Mouse (Mus musculus) mature B cell (primary cell): ENCODE data around the gene Il17c.

ENCODE experiments used
- in situ Hi-C: fragments of 300-500 bp; cut with MboI; formaldehyde crosslinking; loops from 2 replicates; pipeline ENCODE4 v1.14.3; 2019

Il17c gene

GRCm38 (mm10) chr8:122430646-122431045, 8.8 kb downstream of the Il17c start:
- in situ Hi-C loops, result no loop called here

- in situ Hi-C loops, result no loop called here
These were observed 10.0 kb downstream of the Il17c start for GRCm38 (mm10) chr8:122431694-122432442.

- in situ Hi-C loops, result no loop called here
These were observed 10.8 kb downstream of the Il17c start, which contains the start of gene Cyba for GRCm38 (mm10) chr8:122432443-122433268. TSS of gene Cyba (minus strand) at chr8:122432930.

- in situ Hi-C loops, result no loop called here
These were observed 11.6 kb downstream of the Il17c start for GRCm38 (mm10) chr8:122433269-122433905.

- in situ Hi-C loops, result no loop called here
These were observed 13.6 kb downstream of the Il17c start for GRCm38 (mm10) chr8:122435375-122435774.

- in situ Hi-C loops, result no loop called here
These were observed 14.3 kb downstream of the Il17c start for GRCm38 (mm10) chr8:122436146-122436545.

- in situ Hi-C loops, result no loop called here
These were observed 14.8 kb downstream of the Il17c start for GRCm38 (mm10) chr8:122436586-122437125.

GRCm38 (mm10) chr8:122437708-122438331, 16.0 kb downstream of the Il17c start:
- in situ Hi-C loops, result no loop called here

- in situ Hi-C loops, result no loop called here
These were observed 17.5 kb downstream of the Il17c start for GRCm38 (mm10) chr8:122439336-122439735.

- in situ Hi-C loops, result no loop called here
These were observed 19.5 kb downstream of the Il17c start for GRCm38 (mm10) chr8:122441326-122441725.

GRCm38 (mm10) chr8:122442356-122442755, 20.5 kb downstream of the Il17c start:
- in situ Hi-C loops, result no loop called here

- in situ Hi-C loops, result no loop called here
These were observed 21.0 kb downstream of the Il17c start for GRCm38 (mm10) chr8:122442781-122443180.

- in situ Hi-C loops, result no loop called here
These were observed 21.6 kb downstream of the Il17c start, which contains the start of gene Mvd for GRCm38 (mm10) chr8:122443262-122444006. TSS of gene Mvd (minus strand) at chr8:122443422.

GRCm38 (mm10) chr8:122444058-122444748, 22.4 kb downstream of the Il17c start:
- in situ Hi-C loops, result no loop called here

GRCm38 (mm10) chr8:122445203-122445602, 23.4 kb downstream of the Il17c start:
- in situ Hi-C loops, result no loop called here

GRCm38 (mm10) chr8:122451161-122451703, 29.4 kb downstream of the Il17c start:
- in situ Hi-C loops, result no loop called here

- in situ Hi-C loops, result no loop called here
These were observed 30.3 kb downstream of the Il17c start for GRCm38 (mm10) chr8:122452154-122452553.

GRCm38 (mm10) chr8:122454409-122454808, 32.6 kb downstream of the Il17c start:
- in situ Hi-C loops, result no loop called here

GRCm38 (mm10) chr8:122457171-122457570, 35.4 kb downstream of the Il17c start:
- in situ Hi-C loops, result no loop called here
